Mouse (Mus musculus): ENCODE data around the gene Nrp2. TPM values are rescaled to one million over a fixed set of nuclear protein-coding genes. Genes with fewer than 3 reads are reported as not detected.
A peak's percentile ranks its signal among the peaks of the same experiment; 100 is the strongest.

Gene Nrp2
- polyA plus RNA-seq, 1 experiment, result 97.2 TPM

DNA sequence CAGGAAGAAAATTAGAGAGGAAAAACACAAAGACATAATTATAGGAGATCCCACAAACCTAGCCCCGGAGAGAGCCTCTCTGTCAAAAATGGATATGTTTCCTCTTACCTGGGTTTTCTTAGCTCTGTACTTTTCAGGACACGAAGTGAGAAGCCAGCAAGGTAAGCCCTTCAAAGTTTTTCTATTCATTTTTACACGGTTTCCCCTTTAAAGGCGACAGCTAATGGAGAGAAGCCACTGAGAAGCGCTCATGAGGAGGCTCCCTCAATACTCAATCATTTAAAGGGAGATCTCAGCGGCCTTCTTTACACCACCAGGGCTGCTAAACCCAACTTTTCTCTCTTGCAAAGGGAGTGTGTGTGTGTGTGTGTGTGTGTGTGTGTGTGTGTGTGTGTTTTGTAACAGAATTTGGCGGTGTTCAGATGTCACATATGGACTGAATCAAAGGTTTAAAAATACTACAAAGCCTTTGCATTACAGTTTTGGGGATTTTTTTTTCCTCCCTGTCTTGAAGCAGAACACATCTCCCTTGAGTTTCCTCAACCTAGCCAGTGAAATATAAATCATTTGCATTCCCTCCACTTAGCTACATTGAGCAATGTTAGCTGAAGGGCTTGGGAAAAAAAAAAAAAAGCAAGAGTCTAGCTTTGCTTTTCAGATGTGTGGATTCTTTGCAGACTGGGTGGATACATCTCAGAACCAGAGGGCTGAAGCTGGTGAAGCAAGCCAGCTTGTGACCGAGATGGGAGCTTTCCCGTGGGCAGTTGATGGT is 1.2 kb downstream of the Nrp2 start:
- H3K27ac ChIP-seq (ENCODE audit: insufficient read depth, low read depth, low read length), result peak overlapping the region; percentile 99
- TF ChIP-seq CTCF (IDR thresholded peaks at IDR 0.05; ENCODE audit: low read depth, low read length) (no peak), POLR2A (IDR thresholded peaks at IDR 0.05; ENCODE audit: borderline replicate concordance, low read depth, low read length) (no peak)
- peaks cover 21% of the 10 kb centered on the region for H3K4me1 ChIP-seq (ENCODE audit: control insufficient read depth, insufficient read depth, low read length)
- peak overlapping the region; percentile 70 for H3K4me3 ChIP-seq (ENCODE audit: insufficient read depth, low read length)

DNA sequence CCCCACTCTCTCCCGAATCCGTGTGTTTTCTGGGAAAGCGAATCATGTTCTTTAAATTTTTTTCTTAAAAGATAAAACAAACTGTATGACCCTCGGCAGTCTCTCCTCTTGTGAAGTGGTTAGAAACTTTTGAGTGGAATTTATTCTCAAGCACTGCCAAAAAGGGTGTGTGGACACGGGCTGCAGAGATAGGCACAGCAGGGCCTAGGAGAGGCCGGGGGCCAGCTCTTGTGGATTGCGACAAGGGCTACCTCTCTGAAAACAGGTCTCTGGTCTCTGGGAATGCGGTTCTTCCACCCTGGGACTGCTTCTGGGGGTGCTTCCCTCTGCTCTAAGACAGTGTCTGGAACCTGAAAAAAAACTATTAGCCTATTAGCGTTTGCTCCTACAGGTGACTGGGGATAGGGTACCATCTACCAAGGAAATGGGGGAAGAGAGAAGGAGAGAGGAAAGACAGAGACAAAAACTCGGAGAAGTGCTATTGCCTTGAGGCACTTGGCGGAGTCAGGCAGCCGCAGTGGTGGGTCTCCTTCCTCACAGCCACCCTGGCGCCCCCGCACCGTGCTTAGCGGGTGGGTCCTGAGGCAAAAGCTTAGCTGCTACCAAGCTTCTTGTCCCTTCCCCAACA is 1.9 kb downstream of the Nrp2 start:
- H3K27ac ChIP-seq (ENCODE audit: insufficient read depth, low read depth, low read length), result peak overlapping the region; percentile 99
- H3K4me1 ChIP-seq (ENCODE audit: control insufficient read depth, insufficient read depth, low read length), result peaks cover 28% of the 10 kb centered on the region
- H3K4me3 ChIP-seq (ENCODE audit: insufficient read depth, low read length), result peak overlapping the region; percentile 70
- TF ChIP-seq CTCF (IDR thresholded peaks at IDR 0.05; ENCODE audit: low read depth, low read length), result peak; percentile 29; the same call in 1 of the 2 replicates
- TF ChIP-seq POLR2A (IDR thresholded peaks at IDR 0.05; ENCODE audit: borderline replicate concordance, low read depth, low read length), result no peak

DNA sequence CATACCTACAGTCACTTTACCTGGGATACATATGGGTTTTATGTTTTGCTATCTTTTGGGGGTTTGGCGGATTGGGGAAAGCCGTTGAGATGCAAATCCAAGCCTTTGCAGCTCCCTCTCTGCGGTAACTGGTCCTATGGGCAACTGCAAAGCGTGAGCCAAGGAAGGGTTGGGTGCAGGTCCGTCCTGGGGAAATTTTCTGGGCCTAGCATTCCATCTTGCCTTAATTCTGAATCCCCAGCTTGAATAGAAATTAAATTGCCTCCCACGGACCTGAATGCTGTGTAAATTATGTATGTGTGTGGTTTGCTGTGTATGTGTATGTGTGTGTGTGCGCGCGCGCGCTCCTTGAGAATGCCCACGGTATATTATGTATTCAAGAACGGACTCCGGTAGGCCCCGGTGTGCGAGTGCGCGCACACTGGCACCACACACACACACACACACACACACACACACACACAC is 2.5 kb downstream of the Nrp2 start:
- H3K4me3 ChIP-seq (ENCODE audit: insufficient read depth, low read length), result peak overlapping the region; percentile 70
- H3K27ac ChIP-seq (ENCODE audit: insufficient read depth, low read depth, low read length), result peak overlapping the region; percentile 99
- TF ChIP-seq CTCF (IDR thresholded peaks at IDR 0.05; ENCODE audit: low read depth, low read length), result no peak
- TF ChIP-seq POLR2A (IDR thresholded peaks at IDR 0.05; ENCODE audit: borderline replicate concordance, low read depth, low read length), result no peak
- H3K4me1 ChIP-seq (ENCODE audit: control insufficient read depth, insufficient read depth, low read length), result peaks cover 34% of the 10 kb centered on the region

DNA sequence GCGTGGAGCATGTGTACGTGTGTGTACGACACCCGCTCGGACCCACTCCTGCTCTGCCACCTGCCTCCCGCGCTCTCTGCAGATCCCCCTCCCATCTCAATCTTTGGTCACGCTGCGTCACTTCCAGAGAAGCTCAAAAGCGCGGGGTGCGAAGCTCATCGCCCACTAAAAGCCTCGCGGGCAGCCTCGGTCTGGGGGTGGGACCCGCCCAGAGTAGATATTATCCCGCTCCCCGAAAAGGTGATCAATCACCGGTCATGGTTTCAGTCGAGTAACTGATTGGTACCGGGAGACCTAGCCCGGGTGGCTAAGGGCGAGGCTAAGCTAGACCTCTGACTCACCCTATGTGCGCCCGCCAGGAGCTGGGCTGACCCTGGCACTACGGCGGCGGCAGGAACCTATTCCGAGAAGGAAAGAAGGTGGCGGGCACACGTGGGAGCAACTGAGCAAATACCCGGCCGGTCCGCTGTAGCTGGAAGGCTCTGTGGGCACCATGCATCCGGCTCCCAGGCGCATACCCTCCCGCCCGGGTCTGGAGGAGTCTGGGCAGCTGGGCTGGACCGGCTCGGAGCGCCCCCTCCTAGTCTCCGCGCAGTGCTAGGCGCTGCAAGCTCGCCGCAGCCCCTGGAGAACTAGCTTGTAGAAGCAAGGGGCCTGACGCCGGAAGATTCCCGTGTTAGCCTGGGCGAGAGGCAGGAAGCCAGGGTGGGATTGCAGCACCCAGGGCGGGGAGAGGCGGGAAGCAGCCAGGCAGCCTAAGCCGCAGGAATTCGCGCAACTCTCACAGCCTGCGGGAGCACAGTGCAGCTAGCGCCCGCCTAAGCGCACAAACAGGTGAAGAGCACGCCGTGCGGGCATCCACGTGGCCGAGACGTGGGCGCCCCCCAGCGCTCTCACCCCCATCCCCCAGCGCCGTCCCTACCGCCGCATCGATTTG is 3.3 kb downstream of the Nrp2 start:
- Histone ChIP-seq H3K27ac (ENCODE audit: insufficient read depth, low read depth, low read length) (peak overlapping the region; percentile 99), H3K4me1 (ENCODE audit: control insufficient read depth, insufficient read depth, low read length) (peaks cover 37% of the 10 kb centered on the region), H3K4me3 (ENCODE audit: insufficient read depth, low read length) (peak overlapping the region; percentile 70)
- TF ChIP-seq POLR2A (IDR thresholded peaks at IDR 0.05; ENCODE audit: borderline replicate concordance, low read depth, low read length), result no peak
- no peak for TF ChIP-seq CTCF (IDR thresholded peaks at IDR 0.05; ENCODE audit: low read depth, low read length)

DNA sequence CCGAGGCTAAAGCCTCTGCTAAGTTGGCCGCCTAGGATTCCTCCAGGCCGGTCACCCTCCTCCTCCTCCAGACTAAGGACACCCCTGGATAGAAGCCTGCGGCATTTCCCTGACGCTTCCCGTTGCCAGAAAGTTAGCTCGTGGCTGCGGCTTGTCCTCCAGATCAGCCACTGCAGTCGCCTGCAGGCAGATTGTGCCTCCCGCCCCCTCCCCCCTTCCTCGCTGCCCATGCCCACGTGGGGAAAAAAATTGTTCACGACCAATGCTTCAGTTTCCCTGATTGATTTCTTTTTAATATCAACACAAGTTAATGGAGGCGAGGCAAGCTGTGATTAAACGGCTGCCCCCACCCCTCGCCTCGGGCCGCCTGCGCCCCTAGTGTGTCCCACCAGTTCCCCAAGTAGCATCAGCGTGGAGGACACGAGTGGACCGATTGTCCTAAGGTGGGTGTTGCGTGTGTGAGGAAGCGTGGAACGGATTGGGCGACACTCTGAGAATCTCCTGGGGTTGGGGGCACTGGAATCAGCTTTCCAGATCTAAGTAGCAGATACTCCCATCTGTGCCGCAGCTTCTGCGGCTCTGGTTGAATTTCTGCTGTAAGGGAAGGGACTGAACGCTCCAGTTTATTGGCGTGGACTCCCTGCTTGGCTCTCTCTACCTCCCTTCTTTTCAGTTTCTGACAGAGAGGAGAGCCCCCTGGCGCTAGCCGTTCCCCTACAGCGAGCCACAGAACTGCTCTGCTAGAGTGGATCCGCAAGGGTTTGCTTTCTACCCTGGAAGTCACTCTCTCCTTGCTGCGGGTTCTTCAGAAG is 4.2 kb downstream of the Nrp2 start:
- TF ChIP-seq POLR2A (IDR thresholded peaks at IDR 0.05; ENCODE audit: borderline replicate concordance, low read depth, low read length) (no peak), CTCF (IDR thresholded peaks at IDR 0.05; ENCODE audit: low read depth, low read length) (no peak)
- Histone ChIP-seq H3K27ac (ENCODE audit: insufficient read depth, low read depth, low read length) (peak overlapping the region; percentile 99), H3K4me3 (ENCODE audit: insufficient read depth, low read length) (peak overlapping the region; percentile 70), H3K4me1 (ENCODE audit: control insufficient read depth, insufficient read depth, low read length) (peaks cover 33% of the 10 kb centered on the region)

DNA sequence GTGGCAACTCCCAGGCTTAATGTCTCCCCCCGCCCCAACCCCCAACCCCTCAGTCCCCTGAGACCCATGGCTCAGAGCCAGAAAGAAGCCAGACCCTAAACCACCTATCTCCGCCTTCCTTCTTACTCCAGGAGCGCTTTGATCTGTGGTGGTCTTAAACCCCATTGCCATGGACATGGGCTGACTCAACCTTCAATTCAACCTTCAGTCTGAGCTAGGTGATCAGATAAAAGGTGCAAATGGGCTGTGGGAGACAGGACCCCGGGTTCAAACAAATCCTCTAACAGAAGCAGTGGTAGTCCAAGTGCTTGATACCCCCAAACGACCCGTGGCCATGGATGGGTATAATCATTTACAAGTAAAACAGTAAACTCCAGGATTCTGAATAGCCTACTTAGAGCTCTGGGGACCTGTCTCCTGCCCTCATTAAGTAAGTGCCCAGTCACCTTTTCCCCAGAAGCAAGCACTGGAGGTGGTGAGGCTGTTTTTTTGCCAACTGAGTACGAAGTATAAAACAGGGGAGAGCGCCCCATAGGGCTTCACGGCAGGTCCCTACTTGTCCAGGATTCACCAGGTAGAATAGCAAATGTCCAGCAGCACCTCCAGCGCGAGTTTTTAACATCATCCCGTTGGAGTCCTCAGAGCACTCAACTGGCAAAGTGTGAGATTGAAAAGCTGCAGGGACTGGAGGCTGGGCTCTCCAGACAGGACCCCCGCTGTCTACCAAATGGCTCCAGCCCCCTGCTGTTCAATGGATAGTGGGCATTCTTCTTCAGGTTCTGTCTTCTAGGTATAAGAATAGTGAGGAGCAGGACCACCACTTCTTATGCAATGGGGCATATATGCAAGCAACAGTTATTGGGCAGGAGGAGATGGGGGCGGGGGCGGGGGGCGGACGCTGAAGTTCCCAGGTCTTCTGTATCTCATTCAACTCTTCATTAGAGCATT is 5.1 kb downstream of the Nrp2 start:
- TF ChIP-seq CTCF (IDR thresholded peaks at IDR 0.05; ENCODE audit: low read depth, low read length) (no peak), POLR2A (IDR thresholded peaks at IDR 0.05; ENCODE audit: borderline replicate concordance, low read depth, low read length) (no peak)
- Histone ChIP-seq H3K27ac (ENCODE audit: insufficient read depth, low read depth, low read length) (peak overlapping the region; percentile 8; the same call in 1 of the 2 replicates), H3K4me3 (ENCODE audit: insufficient read depth, low read length) (peak overlapping the region; percentile 70), H3K4me1 (ENCODE audit: control insufficient read depth, insufficient read depth, low read length) (peaks cover 40% of the 10 kb centered on the region)

DNA sequence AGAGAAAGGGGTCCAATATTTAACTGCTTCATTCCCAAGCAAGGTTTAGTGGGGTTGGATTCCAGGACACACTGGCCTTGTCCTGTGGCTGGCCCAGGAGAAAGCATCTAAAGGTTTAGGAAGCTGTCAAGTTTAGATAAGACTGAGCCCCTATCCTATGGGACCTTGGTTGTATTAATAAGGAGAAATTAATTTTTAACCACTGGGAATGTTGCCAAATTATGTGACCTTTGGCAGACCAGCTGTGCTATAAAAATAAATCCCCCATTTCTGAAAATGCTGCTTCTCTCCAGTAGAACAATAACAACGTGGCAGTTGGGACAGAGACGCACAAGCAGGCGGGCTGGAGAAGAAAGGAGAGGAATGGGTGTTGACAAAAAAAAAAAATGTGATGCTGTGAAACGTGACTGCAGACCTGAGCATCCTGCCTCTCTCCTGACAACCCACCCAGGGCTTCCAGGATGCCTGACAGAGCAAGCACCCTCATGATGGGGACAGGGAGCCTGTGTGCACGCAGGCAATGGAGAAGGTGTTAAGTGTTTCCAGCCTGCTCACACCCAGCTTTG is 6.8 kb downstream of the Nrp2 start:
- Histone ChIP-seq H3K27ac (ENCODE audit: insufficient read depth, low read depth, low read length) (no peak overlapping the region), H3K4me1 (ENCODE audit: control insufficient read depth, insufficient read depth, low read length) (peaks cover 49% of the 10 kb centered on the region)
- TF ChIP-seq POLR2A (IDR thresholded peaks at IDR 0.05; ENCODE audit: borderline replicate concordance, low read depth, low read length), result no peak
- no peak for TF ChIP-seq CTCF (IDR thresholded peaks at IDR 0.05; ENCODE audit: low read depth, low read length)

More for the DNA sequence above, 6.8 kb downstream of the Nrp2 start:
- no peak overlapping the region for H3K4me3 ChIP-seq (ENCODE audit: insufficient read depth, low read length)

Measured in bone marrow macrophage, adult 2 months (primary cell).